Mouse (Mus musculus): ENCODE results near the gene Sqstm1. TPM values are rescaled to one million over a fixed set of nuclear protein-coding genes. Genes with fewer than 3 reads are reported as not detected.

Gene Sqstm1
- polyA plus RNA-seq, 1 experiment from 2014 or later = 259 TPM

DNA sequence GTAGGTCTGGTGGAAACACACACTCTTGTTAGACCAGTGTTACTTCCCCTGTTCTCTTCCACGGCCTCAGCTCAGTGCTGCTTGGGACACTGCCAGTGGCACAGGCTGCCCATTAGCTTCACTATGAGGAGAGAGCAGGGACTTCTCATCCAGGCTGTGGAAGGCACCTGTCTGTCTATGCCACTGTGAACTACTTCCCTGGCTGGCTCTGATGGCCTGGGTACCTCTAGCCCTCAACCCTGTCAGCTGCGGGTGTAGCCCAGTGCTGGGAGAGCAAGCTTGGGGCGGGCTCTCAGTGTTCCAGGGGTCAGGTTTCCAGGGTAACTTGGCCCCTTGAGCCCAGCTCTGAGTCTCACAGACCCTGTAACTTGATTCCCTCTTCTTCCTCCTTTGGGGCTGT is 18.1 kb upstream of the Sqstm1 start:
- 31% methylated on average over 3 of the region's 3 CpGs for WGBS

DNA sequence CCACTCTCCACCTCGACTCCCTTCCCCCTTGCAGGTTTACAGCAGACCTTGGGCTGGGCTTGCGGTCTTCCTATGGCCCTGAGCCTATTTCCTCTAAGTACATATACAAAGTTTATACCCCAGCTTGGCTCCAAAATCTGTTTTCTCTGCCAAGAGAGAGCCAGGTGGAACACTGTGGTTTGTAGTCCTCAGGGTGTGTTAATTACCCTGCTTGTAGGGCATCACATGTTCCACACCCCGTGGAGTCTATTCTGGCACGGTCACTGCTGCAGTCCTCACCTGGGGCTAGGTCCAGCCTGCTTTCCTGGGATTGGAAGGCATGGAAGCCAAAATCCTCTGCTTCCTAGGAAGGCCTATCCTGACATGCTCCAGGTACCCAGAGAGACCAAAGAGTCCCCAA is 17.1 kb upstream of the Sqstm1 start:
- WGBS = 83% methylated on average over 4 of the region's 4 CpGs
- H3K9ac ChIP-seq = no peak overlapping the region
- no peaks in the 10 kb centered on the region for H3K9me3 ChIP-seq (replicated peaks)
- no peak for ATAC-seq (replicated peaks; ENCODE audit: low FRiP score)
- H3K4me3 ChIP-seq (replicated peaks) = no peak overlapping the region
- peaks cover 69% of the 10 kb centered on the region for H3K4me1 ChIP-seq
- peaks cover 17% of the 10 kb centered on the region for H3K36me3 ChIP-seq
- no peaks in the 10 kb centered on the region for H3K27me3 ChIP-seq
- H3K4me2 ChIP-seq = no peak overlapping the region
- no peak overlapping the region for H3K27ac ChIP-seq

More for the DNA sequence above, 18.1 kb upstream of the Sqstm1 start:
- Histone ChIP-seq H3K4me1 (peaks cover 60% of the 10 kb centered on the region), H3K4me2 (0 out of 2 replicates have a peak overlapping the region, but pooled peaks have one; percentile 15), H3K36me3 (peaks cover 27% of the 10 kb centered on the region), H3K4me3 (replicated peaks) (no peak overlapping the region), H3K9me3 (replicated peaks) (no peaks in the 10 kb centered on the region), H3K9ac (no peak overlapping the region), H3K27me3 (no peaks in the 10 kb centered on the region), H3K27ac (0 out of 2 replicates have a peak overlapping the region, but pooled peaks have one; percentile 30)
- no peak for ATAC-seq (replicated peaks; ENCODE audit: low FRiP score)

DNA sequence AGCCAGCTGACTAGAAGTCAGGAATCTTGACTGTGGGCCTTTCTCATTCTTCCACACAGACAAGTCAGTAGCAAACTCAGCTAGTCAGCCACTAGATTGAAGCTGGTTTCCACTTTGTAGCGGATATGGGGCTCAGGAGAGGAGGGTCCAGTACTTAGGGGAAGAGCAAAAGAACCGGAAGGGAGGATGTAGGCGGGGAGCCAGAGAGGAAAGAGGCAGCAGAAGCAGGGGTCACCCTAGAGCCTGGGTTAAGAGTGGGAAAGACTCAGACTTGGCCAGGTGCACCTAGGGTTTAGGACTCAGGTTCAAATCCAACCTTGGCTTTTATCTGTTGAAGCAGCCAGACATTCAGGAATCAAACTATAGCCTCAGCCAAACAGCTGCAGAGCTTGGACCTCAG is 16.6 kb upstream of the Sqstm1 start:
- H3K4me3 ChIP-seq (replicated peaks) = peak overlapping the region; percentile 91; the same call in 1 of the 2 replicates
- H3K27ac ChIP-seq = peak overlapping the region; percentile 92
- peaks cover 69% of the 10 kb centered on the region for H3K4me1 ChIP-seq
- H3K36me3 ChIP-seq = peaks cover 12% of the 10 kb centered on the region
- H3K27me3 ChIP-seq = no peaks in the 10 kb centered on the region
- H3K9ac ChIP-seq = no peak overlapping the region
- WGBS = 61% methylated on average over 3 of the region's 3 CpGs
- peak overlapping the region; percentile 91; the same call in 1 of the 2 replicates for H3K4me2 ChIP-seq
- no peak for ATAC-seq (replicated peaks; ENCODE audit: low FRiP score)
- H3K9me3 ChIP-seq (replicated peaks) = no peaks in the 10 kb centered on the region

DNA sequence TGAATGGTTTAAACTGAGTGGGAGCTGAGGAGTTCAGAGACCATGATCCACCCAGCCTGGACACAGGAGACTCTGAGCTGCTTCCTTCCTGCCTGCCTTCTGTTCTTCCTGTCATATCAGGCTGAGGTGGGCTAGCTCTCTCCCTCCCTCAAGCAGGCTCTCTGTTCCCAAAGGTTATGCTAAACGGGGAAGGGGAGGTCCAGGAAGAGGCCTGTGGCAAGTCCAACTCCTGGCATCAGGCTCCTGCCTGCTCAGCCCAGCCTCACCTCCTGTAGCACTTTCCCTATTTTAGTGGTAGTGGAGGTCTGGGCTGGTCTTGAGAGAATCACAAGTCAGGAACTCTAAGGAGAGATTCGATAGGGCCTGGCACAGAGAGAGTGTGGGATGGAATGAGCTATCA is 15.8 kb upstream of the Sqstm1 start:
- peak overlapping the region; percentile 92 for H3K27ac ChIP-seq
- peak overlapping the region; percentile 91 for H3K4me2 ChIP-seq
- H3K4me3 ChIP-seq (replicated peaks) = peak overlapping the region; percentile 91
- ATAC-seq (replicated peaks; ENCODE audit: low FRiP score) = no peak
- WGBS = 35% methylated on average over 2 of the region's 2 CpGs
- peaks cover 4% of the 10 kb centered on the region; the same call in 1 of the 2 replicates for H3K36me3 ChIP-seq
- H3K27me3 ChIP-seq = no peaks in the 10 kb centered on the region
- H3K9me3 ChIP-seq (replicated peaks) = no peaks in the 10 kb centered on the region
- H3K4me1 ChIP-seq = peaks cover 66% of the 10 kb centered on the region
- peak overlapping the region; percentile 93 for H3K9ac ChIP-seq

DNA sequence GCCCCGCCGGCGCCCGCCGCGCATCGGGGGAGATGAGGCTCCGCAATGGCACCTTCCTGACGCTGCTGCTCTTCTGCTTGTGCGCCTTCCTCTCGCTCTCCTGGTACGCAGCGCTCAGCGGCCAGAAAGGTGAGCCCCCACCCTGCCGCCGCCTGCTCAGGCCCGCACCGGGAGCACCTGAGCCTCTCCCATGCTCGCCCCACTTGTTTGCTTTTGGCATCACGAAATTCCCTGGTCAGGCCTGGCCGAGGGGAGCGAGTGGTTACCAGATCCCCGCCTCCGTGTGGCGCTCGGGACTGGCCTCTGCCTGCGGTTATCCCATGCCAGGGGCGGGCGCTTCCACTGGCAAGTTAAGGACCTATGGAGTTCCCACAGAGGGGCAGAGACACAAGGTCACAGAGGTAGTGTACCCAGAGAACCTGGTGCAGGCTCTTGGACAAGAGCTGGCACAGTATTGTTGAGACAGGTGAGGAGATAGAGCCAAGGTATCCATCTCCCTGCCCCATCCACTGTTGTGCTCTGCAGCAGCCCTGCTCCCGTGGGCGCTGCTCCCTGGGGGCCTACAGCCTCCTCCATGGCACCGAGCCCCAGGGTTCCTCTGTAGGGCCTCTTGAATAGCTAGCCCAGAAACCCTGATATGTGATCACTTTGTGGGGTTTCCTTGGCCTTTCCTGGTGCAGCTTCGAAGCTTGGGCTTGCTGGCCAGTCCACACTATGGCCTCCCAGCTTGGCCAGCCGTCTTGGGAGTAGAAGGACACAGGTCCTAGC is 15.2 kb upstream of the Sqstm1 start:
- Histone ChIP-seq H3K27ac (peak overlapping the region; percentile 92), H3K27me3 (no peaks in the 10 kb centered on the region), H3K36me3 (peaks cover 1% of the 10 kb centered on the region; the same call in 1 of the 2 replicates), H3K4me3 (replicated peaks) (peak overlapping the region; percentile 91), H3K4me2 (peak overlapping the region; percentile 91), H3K9me3 (replicated peaks) (no peaks in the 10 kb centered on the region), H3K4me1 (peaks cover 60% of the 10 kb centered on the region), H3K9ac (peak overlapping the region; percentile 93)
- peak; percentile 30 for ATAC-seq (replicated peaks; ENCODE audit: low FRiP score)
- WGBS = 1% methylated on average over 34 of the region's 34 CpGs

DNA sequence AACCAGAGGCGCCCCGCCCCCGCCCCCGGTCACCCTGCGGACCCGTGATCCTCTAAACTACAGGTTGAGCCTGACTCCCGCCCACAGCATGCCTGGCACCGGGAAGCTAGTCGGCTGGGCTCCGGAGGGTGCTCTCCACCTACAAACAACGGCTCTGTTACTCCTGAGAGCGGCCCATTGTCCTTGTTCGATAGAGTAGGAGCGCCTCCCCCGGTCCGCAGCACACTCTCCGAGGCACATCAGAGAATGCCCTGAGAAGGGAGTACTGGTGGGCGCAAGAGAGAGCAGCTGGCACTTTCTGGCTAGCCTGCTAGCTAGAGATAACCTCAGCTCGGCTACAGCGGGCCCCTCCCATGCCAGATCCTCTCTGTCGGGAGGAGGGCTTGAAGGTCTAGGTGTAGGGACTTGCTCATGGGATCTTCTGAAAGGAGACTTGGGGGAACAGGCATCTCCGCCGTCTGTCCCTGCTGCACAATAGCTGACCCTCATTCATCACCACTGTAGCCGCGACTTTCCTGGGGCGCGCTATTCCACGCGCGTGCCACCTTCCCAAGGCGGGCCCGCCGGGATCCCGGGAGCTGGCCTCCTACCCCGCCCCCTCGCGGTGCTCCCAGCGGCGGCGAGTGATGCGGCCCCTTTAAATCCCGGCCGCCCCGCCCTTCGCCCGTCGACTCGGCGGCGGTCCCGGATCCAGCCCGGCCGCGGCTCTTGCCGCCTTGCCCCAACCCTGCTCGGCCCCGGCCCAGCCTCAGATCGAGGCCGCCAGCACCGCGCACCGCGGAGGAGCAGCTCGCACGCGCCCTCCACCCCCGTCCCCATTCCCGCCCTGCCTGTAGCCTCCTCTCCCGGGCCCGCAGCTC is 14.3 kb upstream of the Sqstm1 start:
- Histone ChIP-seq H3K4me3 (replicated peaks) (peak overlapping the region; percentile 91), H3K36me3 (no peaks in the 10 kb centered on the region), H3K4me2 (peak overlapping the region; percentile 91), H3K4me1 (peaks cover 53% of the 10 kb centered on the region), H3K27me3 (no peaks in the 10 kb centered on the region), H3K9ac (peak overlapping the region; percentile 93), H3K9me3 (replicated peaks) (no peaks in the 10 kb centered on the region), H3K27ac (peak overlapping the region; percentile 92)
- under 1% methylated on average over 70 of the region's 70 CpGs for WGBS
- ATAC-seq (replicated peaks; ENCODE audit: low FRiP score) = peak; percentile 87

DNA sequence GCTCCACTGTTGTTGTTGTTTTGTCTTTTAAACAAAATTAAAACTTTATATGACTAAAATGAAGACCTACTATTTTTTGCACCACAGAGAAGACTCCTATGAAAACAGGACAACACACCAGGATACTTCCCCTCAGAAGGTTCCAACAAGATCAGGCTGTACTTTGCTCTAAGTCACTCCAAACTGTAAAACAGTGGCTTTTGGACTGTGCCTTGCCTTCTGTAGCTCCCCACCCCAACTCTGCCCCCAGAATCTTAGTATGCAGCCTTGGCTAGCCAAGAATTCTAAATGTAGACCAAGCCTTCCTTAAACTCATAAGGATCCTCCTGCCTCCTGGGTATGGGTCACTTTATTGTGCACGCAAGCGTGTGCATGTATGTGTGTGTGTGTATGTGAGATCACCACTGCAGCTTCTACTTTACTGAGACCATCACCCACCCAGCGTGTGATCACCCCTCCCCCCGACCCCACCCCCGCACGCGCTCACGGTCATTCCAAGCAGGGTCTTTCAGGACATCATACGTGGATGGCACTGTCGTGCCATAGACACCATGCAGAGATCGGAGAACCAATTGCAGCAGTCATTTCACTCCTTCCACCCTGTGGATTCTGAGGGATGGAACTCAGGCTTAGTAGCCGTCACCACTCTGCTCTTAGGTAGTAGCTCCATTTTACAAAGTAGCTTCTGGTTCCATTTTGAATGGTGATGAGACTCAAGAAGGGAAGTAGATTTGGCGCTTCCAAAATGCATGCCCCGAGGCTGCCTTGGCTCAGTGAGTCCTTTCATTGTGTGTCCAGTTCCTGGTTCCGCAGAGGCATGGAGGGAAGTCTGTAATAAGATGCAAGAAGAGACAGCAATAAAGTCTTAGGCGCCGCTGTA is 13.4 kb upstream of the Sqstm1 start:
- Histone ChIP-seq H3K9me3 (replicated peaks) (no peaks in the 10 kb centered on the region), H3K4me2 (peak overlapping the region; percentile 91), H3K9ac (peak overlapping the region; percentile 93), H3K4me3 (replicated peaks) (peak overlapping the region; percentile 91), H3K4me1 (peaks cover 47% of the 10 kb centered on the region), H3K27ac (peak overlapping the region; percentile 92), H3K36me3 (no peaks in the 10 kb centered on the region), H3K27me3 (no peaks in the 10 kb centered on the region)
- ATAC-seq (replicated peaks; ENCODE audit: low FRiP score) = no peak; the same call in 1 of the 2 replicates
- whole genome bisulfite sequencing = 4% methylated on average over 17 of the region's 17 CpGs

DNA sequence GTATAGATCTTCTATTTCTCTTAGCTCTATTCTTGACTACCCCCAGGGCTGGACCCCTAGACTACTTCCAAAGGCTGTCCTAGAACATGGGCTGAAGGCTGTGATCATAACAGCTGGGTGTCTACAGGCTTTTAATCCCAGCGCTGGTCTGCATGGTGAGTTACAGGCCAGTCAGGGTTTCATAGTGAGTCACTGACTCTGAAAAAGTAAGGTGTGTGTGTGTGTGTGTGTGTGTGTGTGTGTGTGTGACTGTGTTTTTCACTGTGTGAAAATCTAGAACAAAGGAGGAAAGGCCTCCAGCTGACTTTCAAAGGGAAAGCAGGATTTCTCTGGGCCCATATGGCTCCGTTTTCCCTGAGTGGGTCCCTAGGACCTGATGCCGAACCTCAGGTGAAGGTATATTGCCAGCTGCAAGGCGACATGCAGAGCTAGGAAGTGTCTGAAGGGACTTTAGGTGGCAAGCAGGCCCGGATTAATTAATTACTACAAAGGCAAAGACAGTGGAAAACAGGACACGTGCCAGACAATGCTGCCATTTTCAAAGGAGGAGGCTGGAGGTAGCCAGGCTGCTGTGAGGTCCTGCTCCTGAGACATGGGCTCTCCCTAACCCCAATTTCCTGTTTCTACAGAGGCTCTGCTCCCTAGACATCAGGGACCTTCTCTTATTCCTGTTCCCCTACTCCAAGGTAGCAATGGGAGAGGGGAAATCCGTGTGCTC is 12.1 kb upstream of the Sqstm1 start:
- no peak for ATAC-seq (replicated peaks; ENCODE audit: low FRiP score)
- Histone ChIP-seq H3K27ac (no peak overlapping the region), H3K4me2 (peak overlapping the region; percentile 91; the same call in 1 of the 2 replicates), H3K4me1 (peaks cover 40% of the 10 kb centered on the region), H3K9me3 (replicated peaks) (no peaks in the 10 kb centered on the region), H3K9ac (0 out of 2 replicates have a peak overlapping the region, but pooled peaks have one; percentile 4), H3K27me3 (no peaks in the 10 kb centered on the region), H3K4me3 (replicated peaks) (no peak overlapping the region), H3K36me3 (no peaks in the 10 kb centered on the region)
- WGBS = 62% methylated on average over 7 of the region's 7 CpGs

DNA sequence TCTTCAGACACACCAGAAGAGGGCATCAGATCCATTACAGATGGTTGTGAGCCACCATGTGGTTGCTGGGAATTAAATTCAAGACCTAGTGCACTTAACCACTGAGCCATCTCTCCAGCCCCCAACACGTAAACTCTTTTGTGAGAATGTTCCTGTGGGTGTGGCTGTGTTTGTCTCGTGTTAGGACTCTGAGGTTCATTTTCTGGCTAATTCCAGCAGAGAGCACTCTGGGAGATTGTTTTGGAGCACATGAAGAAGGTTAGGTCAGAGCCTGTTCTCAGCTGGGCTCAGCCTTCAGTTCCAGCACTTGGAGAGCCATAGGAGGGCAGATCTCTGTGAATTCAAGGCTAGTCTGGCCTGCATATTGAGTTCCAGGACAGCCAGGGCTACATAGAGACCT is 9.2 kb upstream of the Sqstm1 start:
- H3K4me3 ChIP-seq (replicated peaks) = no peak overlapping the region
- H3K36me3 ChIP-seq = no peaks in the 10 kb centered on the region
- peaks cover 45% of the 10 kb centered on the region for H3K4me1 ChIP-seq
- no peak overlapping the region for H3K4me2 ChIP-seq
- H3K9me3 ChIP-seq (replicated peaks) = no peaks in the 10 kb centered on the region
- ATAC-seq (replicated peaks; ENCODE audit: low FRiP score) = no peak
- no peak overlapping the region for H3K9ac ChIP-seq
- H3K27ac ChIP-seq = no peak overlapping the region
- 50% methylated on average over 2 of the region's 2 CpGs for WGBS
- H3K27me3 ChIP-seq = no peaks in the 10 kb centered on the region

DNA sequence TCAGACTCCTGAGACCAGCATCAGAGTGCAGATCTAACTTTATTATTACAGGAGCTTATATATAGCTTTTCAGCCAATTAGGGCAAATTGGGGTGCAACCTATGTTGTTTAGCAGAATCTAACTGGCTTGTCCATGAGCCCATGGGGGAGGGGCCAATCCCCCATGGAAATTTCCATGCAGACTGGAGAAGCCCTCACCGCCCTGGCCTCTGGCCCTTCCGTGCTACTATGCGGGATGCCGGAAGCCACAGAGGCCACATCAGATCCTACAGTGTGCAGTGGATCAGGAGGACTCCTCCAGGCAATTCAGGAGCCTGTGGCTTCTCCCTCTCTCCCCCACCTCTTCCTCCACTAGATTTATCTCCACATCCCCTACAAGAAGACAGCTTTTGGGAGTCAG is 7.2 kb upstream of the Sqstm1 start:
- Histone ChIP-seq H3K9me3 (replicated peaks) (no peaks in the 10 kb centered on the region), H3K4me1 (peaks cover 39% of the 10 kb centered on the region), H3K9ac (no peak overlapping the region), H3K4me2 (no peak overlapping the region), H3K27ac (no peak overlapping the region), H3K4me3 (replicated peaks) (no peak overlapping the region), H3K27me3 (no peaks in the 10 kb centered on the region), H3K36me3 (no peaks in the 10 kb centered on the region)
- ATAC-seq (replicated peaks; ENCODE audit: low FRiP score) = no peak
- WGBS = 58% methylated on average over 4 of the region's 4 CpGs
